Comparison of ENCODE assay signal across 13 mouse cellular contexts in the genomic region with DNA sequence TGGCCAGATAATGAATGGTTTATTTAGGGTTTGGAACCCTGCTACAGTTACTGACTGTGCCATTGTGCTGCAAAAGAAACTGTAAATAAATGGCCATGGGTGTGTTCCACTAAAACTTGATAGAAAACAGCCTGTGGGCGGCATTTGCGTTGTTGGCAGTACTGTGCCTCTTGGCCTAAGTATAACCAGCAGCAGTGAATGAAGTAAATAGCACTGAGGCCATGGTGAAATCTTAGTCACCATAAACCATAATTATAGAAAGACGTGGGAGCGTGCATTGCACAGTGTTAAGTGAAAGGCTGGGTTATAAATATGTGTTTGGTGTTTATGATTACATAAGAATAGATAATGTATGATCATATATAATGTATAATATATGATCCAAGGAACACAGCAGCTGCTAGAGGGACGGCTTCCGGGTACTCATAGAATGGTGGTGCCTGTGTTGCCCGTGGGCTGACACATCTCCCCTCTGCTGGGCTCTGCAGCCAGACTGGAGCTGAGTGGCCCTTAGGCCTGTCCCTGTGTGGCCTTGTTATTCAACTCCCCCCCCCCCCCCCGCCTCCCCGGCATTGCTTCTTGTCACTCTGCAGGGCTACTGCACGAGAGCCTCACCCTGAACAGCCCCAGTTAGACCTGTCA. TPM values are rescaled to one million over a fixed set of nuclear protein-coding genes. Genes with fewer than 3 reads are reported as not detected.
DNase-seq lines count a peak whose midpoint lies in the region; ATAC-seq lines count a peak whose summit lies in the region.
"Had no signal": no experiment of that assay in that cellular context is flagged by ENCODE, and none has a peak within 500 bp of the region (broad histone marks: within the 10 kb centered on the region; RNA-seq: fewer than 3 reads in every experiment).

No protein-coding gene starts in this region.

- no peaks in the 10 kb centered on the region for H3K79me2 ChIP-seq in macrophage (ENCODE audit: inconsistent target)

- no peak overlapping the region for H3K4me3 ChIP-seq in intestine, embryonic 16.5 days (ENCODE audit: low read length)
- H3K4me3 ChIP-seq in intestine, embryonic 15.5 days (replicated peaks), result no peak overlapping the region
- H3K4me3 ChIP-seq in midbrain, embryonic 11.5 days (ENCODE audit: low read depth, low read length), result no peak overlapping the region
- H3K4me3 ChIP-seq in midbrain, embryonic 13.5 days (replicated peaks), result no peak overlapping the region
- H3K4me3 ChIP-seq in macrophage (ENCODE audit: inconsistent target), result no peak overlapping the region
- H3K4me3 ChIP-seq: midbrain, embryonic 12.5 days; neural tube, embryonic 12.5 days had no signal

- peak overlapping the region; percentile 13; the same call in 1 of the 2 replicates for H3K9ac ChIP-seq in intestine, embryonic 16.5 days (ENCODE audit: low read depth, low read length)
- no peak overlapping the region for H3K9ac ChIP-seq in intestine, embryonic 15.5 days
- H3K9ac ChIP-seq in midbrain, embryonic 11.5 days (ENCODE audit: low read length), result no peak overlapping the region
- H3K9ac ChIP-seq in midbrain, embryonic 13.5 days (replicated peaks), result no peak overlapping the region
- H3K9ac ChIP-seq: lung, embryonic 14.5 days; midbrain, embryonic 12.5 days; neural tube, embryonic 12.5 days had no signal

- no peaks in the 10 kb centered on the region for H3K36me3 ChIP-seq in intestine, embryonic 16.5 days (ENCODE audit: control insufficient read depth, insufficient read depth, low read length)
- no peaks in the 10 kb centered on the region for H3K36me3 ChIP-seq in intestine, embryonic 15.5 days
- no peaks in the 10 kb centered on the region; the same call in 1 of the 2 replicates for H3K36me3 ChIP-seq in midbrain, embryonic 11.5 days (ENCODE audit: control insufficient read depth, insufficient read depth, low read length)
- H3K36me3 ChIP-seq in midbrain, embryonic 13.5 days, result peaks cover 59% of the 10 kb centered on the region
- H3K36me3 ChIP-seq in macrophage (ENCODE audit: inconsistent target), result peaks cover 52% of the 10 kb centered on the region; the same call in 1 of the 2 replicates

- H3K27me3 ChIP-seq in intestine, embryonic 16.5 days (replicated peaks; ENCODE audit: control insufficient read depth, insufficient read depth, low read length), result no peaks in the 10 kb centered on the region
- H3K27me3 ChIP-seq in intestine, embryonic 15.5 days (replicated peaks), result no peaks in the 10 kb centered on the region
- no peaks in the 10 kb centered on the region for H3K27me3 ChIP-seq in midbrain, embryonic 11.5 days (ENCODE audit: control insufficient read depth, insufficient read depth, low read length)
- H3K27me3 ChIP-seq in midbrain, embryonic 13.5 days, result no peaks in the 10 kb centered on the region
- H3K27me3 ChIP-seq: midbrain, embryonic 12.5 days; neural tube, embryonic 12.5 days had no signal

- no peak overlapping the region for H3K4me2 ChIP-seq in intestine, embryonic 16.5 days (ENCODE audit: low read depth, low read length)
- H3K4me2 ChIP-seq in intestine, embryonic 15.5 days (replicated peaks), result no peak overlapping the region
- H3K4me2 ChIP-seq in midbrain, embryonic 11.5 days, result no peak overlapping the region
- H3K4me2 ChIP-seq in midbrain, embryonic 13.5 days (replicated peaks), result no peak overlapping the region
- H3K4me2 ChIP-seq: lung, embryonic 14.5 days; midbrain, embryonic 12.5 days; neural tube, embryonic 12.5 days had no signal

- 59% methylated on average over 10 of the region's 10 CpGs for WGBS in intestine, embryonic 16.5 days
- 66% methylated on average over 10 of the region's 10 CpGs for WGBS in intestine, embryonic 15.5 days
- WGBS in midbrain, embryonic 11.5 days, result 81% methylated on average over 9 of the region's 10 CpGs
- WGBS in midbrain, embryonic 13.5 days, result 81% methylated on average over 10 of the region's 10 CpGs
- 68% methylated on average over 7 of the region's 10 CpGs for WGBS in macrophage (ENCODE audit: missing documents)

- no peaks in the 10 kb centered on the region for H3K9me3 ChIP-seq in intestine, embryonic 16.5 days (ENCODE audit: control insufficient read depth, low read length)
- H3K9me3 ChIP-seq in intestine, embryonic 15.5 days, result no peaks in the 10 kb centered on the region
- H3K9me3 ChIP-seq in midbrain, embryonic 11.5 days (ENCODE audit: control insufficient read depth, low read length), result no peaks in the 10 kb centered on the region
- no peaks in the 10 kb centered on the region for H3K9me3 ChIP-seq in midbrain, embryonic 13.5 days
- H3K9me3 ChIP-seq: midbrain, embryonic 12.5 days; neural tube, embryonic 12.5 days had no signal

- peak; percentile 83 for ATAC-seq in frontal cortex, adult (ENCODE audit: low TSS enrichment)
- no peak; the same call in 1 of the 2 replicates for ATAC-seq in intestine, embryonic 16.5 days
- ATAC-seq in intestine, embryonic 15.5 days, result no peak
- ATAC-seq in midbrain, embryonic 11.5 days (ENCODE audit: low FRiP score), result no peak
- no peak for ATAC-seq in midbrain, embryonic 13.5 days
- ATAC-seq: hindbrain, embryonic 16.5 days had no signal

- H3K27ac ChIP-seq in intestine, embryonic 16.5 days (ENCODE audit: low read length), result no peak overlapping the region
- H3K27ac ChIP-seq in intestine, embryonic 15.5 days, result no peak overlapping the region
- no peak overlapping the region for H3K27ac ChIP-seq in midbrain, embryonic 11.5 days (ENCODE audit: low read depth, low read length)
- no peak overlapping the region for H3K27ac ChIP-seq in midbrain, embryonic 13.5 days
- 0 out of 2 replicates have a peak overlapping the region, but pooled peaks have one; percentile 5 for H3K27ac ChIP-seq in macrophage
- H3K27ac ChIP-seq: midbrain, embryonic 12.5 days; neural tube, embryonic 12.5 days had no signal

- H3K4me1 ChIP-seq in intestine, embryonic 16.5 days (ENCODE audit: control insufficient read depth, insufficient read depth, low read length), result no peaks in the 10 kb centered on the region
- H3K4me1 ChIP-seq in intestine, embryonic 15.5 days (replicated peaks), result 0 out of 2 replicates have a peak, but pooled peaks cover 5% of the 10 kb centered on the region
- no peaks in the 10 kb centered on the region for H3K4me1 ChIP-seq in midbrain, embryonic 11.5 days (ENCODE audit: control insufficient read depth, insufficient read depth, low read length)
- no peaks in the 10 kb centered on the region for H3K4me1 ChIP-seq in midbrain, embryonic 13.5 days (replicated peaks)
- H3K4me1 ChIP-seq: midbrain, embryonic 12.5 days; neural tube, embryonic 12.5 days had no signal

- DNase-seq in frontal cortex, postnatal 25 days (ENCODE audit: low spot score in 2 of 2), result no peak
- DNase-seq in midbrain, embryonic 11.5 days (ENCODE audit: low spot score, missing footprints), result peak; percentile 47
- DNase-seq in cerebellum, adult 9-10 months, result no peak

RNA-seq across cellular contexts. Expression of a gene that starts 17.5 kb away (rescaled TPM):
- 15.1 and 21.7 TPM in 2 replicates for polyA plus RNA-seq in intestine, embryonic 16.5 days (2015; fragmentation: Nextera tagmentation; extraction: Ambion mirVana)
- 11.5 and 17.0 TPM in 2 replicates for polyA plus RNA-seq in intestine, embryonic 15.5 days (2015; fragmentation: Nextera tagmentation; extraction: Ambion mirVana)
- 7.7 and 10.5 TPM in 2 replicates for polyA plus RNA-seq in midbrain, embryonic 11.5 days (2014; fragmentation: Nextera tagmentation; extraction: Ambion mirVana)
- 24.4 and 30.6 TPM in 2 replicates for polyA plus RNA-seq in midbrain, embryonic 13.5 days (2015; fragmentation: Nextera tagmentation; extraction: Ambion mirVana)
- 100 to 1,000 TPM in 9 of 26 experiments, 10 to 100 TPM in 17; 14.3 to 122 (median 67.8) TPM for total RNA-seq in macrophage (2018; cell fraction: chromatin; rRNA removed)
- 10 to 100 TPM in 25 of 26 experiments, 1 to 10 TPM in 1; 8.1 to 32.4 (median 22.6) TPM for total RNA-seq in macrophage (2018; cell fraction: cytosol; rRNA removed)
- 10 to 100 TPM; 10.2 to 71.3 (median 41.0) TPM for total RNA-seq in macrophage (2018; cell fraction: nucleus; rRNA removed)
- polyA plus RNA-seq in macrophage (2018), result 23.2 to 27.5 TPM (median 24.0 TPM) in 3 replicates

RNA-seq across cellular contexts. Expression of a gene that starts 23.3 kb away (rescaled TPM):
- polyA plus RNA-seq in intestine, embryonic 16.5 days (2015; fragmentation: Nextera tagmentation; extraction: Ambion mirVana), result not detected in 2 replicates
- polyA plus RNA-seq in intestine, embryonic 15.5 days (2015; fragmentation: Nextera tagmentation; extraction: Ambion mirVana), result not detected in 2 replicates
- polyA plus RNA-seq in midbrain, embryonic 11.5 days (2014; fragmentation: Nextera tagmentation; extraction: Ambion mirVana), result 0.15 TPM in 1 of 2 replicates, not detected in the other
- not detected in 2 replicates for polyA plus RNA-seq in midbrain, embryonic 13.5 days (2015; fragmentation: Nextera tagmentation; extraction: Ambion mirVana)
- under 1 TPM in 1 of 26 experiments, not detected in 25; 0.55 TPM for total RNA-seq in macrophage (2018; cell fraction: chromatin; rRNA removed)
- not detected for total RNA-seq in macrophage (2018; cell fraction: cytosol; rRNA removed)
- under 1 TPM in 1 of 26 experiments, not detected in 25; 0.52 TPM for total RNA-seq in macrophage (2018; cell fraction: nucleus; rRNA removed)
- not detected in 3 replicates for polyA plus RNA-seq in macrophage (2018)
- total RNA-seq: layer of hippocampus, postnatal 25 days had no signal
- polyA plus RNA-seq: hindbrain, embryonic 16.5 days; lung, embryonic 14.5 days; midbrain, embryonic 12.5 days; neural tube, embryonic 12.5 days had no signal

RNA-seq across cellular contexts. Expression of a gene that starts 29.2 kb away (rescaled TPM):
- 162 and 184 TPM in 2 replicates for polyA plus RNA-seq in intestine, embryonic 16.5 days (2015; fragmentation: Nextera tagmentation; extraction: Ambion mirVana)
- polyA plus RNA-seq in intestine, embryonic 15.5 days (2015; fragmentation: Nextera tagmentation; extraction: Ambion mirVana), result 112 and 121 TPM in 2 replicates
- 27.1 and 29.9 TPM in 2 replicates for polyA plus RNA-seq in midbrain, embryonic 11.5 days (2014; fragmentation: Nextera tagmentation; extraction: Ambion mirVana)
- polyA plus RNA-seq in midbrain, embryonic 13.5 days (2015; fragmentation: Nextera tagmentation; extraction: Ambion mirVana), result 43.7 and 44.3 TPM in 2 replicates
- total RNA-seq in macrophage (2018; cell fraction: chromatin; rRNA removed), result 100 to 1,000 TPM in 11 of 26 experiments, 10 to 100 TPM in 15; 37.8 to 248 (median 84.3) TPM
- total RNA-seq in macrophage (2018; cell fraction: cytosol; rRNA removed), result 100 to 1,000 TPM; 280 to 394 (median 346) TPM
- 100 to 1,000 TPM; 148 to 355 (median 263) TPM for total RNA-seq in macrophage (2018; cell fraction: nucleus; rRNA removed)
- 392 to 901 TPM (median 421 TPM) in 3 replicates for polyA plus RNA-seq in macrophage (2018)

RNA-seq across cellular contexts. Expression of a gene that starts 50.4 kb away (rescaled TPM):
- 13.0 and 14.4 TPM in 2 replicates for polyA plus RNA-seq in intestine, embryonic 16.5 days (2015; fragmentation: Nextera tagmentation; extraction: Ambion mirVana)
- polyA plus RNA-seq in intestine, embryonic 15.5 days (2015; fragmentation: Nextera tagmentation; extraction: Ambion mirVana), result 12.5 and 13.4 TPM in 2 replicates
- polyA plus RNA-seq in midbrain, embryonic 11.5 days (2014; fragmentation: Nextera tagmentation; extraction: Ambion mirVana), result 7.1 and 7.3 TPM in 2 replicates
- 13.6 and 14.5 TPM in 2 replicates for polyA plus RNA-seq in midbrain, embryonic 13.5 days (2015; fragmentation: Nextera tagmentation; extraction: Ambion mirVana)
- total RNA-seq in macrophage (2018; cell fraction: chromatin; rRNA removed), result 100 to 1,000 TPM in 6 of 26 experiments, 10 to 100 TPM in 20; 13.2 to 148 (median 71.9) TPM
- 100 to 1,000 TPM; 110 to 746 (median 420) TPM for total RNA-seq in macrophage (2018; cell fraction: cytosol; rRNA removed)
- total RNA-seq in macrophage (2018; cell fraction: nucleus; rRNA removed), result 100 to 1,000 TPM in 20 of 26 experiments, 10 to 100 TPM in 6; 43.6 to 424 (median 173) TPM
- 60.4 to 194 TPM (median 98.8 TPM) in 3 replicates for polyA plus RNA-seq in macrophage (2018)

RNA-seq across cellular contexts. Expression of a gene that starts 55.7 kb away (rescaled TPM):
- polyA plus RNA-seq in intestine, embryonic 16.5 days (2015; fragmentation: Nextera tagmentation; extraction: Ambion mirVana), result 0.99 and 1.2 TPM in 2 replicates
- polyA plus RNA-seq in intestine, embryonic 15.5 days (2015; fragmentation: Nextera tagmentation; extraction: Ambion mirVana), result 0.85 and 2.4 TPM in 2 replicates
- polyA plus RNA-seq in midbrain, embryonic 11.5 days (2014; fragmentation: Nextera tagmentation; extraction: Ambion mirVana), result 1.1 and 2.2 TPM in 2 replicates
- polyA plus RNA-seq in midbrain, embryonic 13.5 days (2015; fragmentation: Nextera tagmentation; extraction: Ambion mirVana), result 1.7 and 1.8 TPM in 2 replicates
- total RNA-seq in macrophage (2018; cell fraction: chromatin; rRNA removed), result 10 to 100 TPM in 3 of 26 experiments, 1 to 10 TPM in 23; 2.1 to 15.7 (median 4.8) TPM
- under 1 TPM in 22 of 26 experiments, not detected in 4; under 0.01 to 0.51 (median 0.15) TPM for total RNA-seq in macrophage (2018; cell fraction: cytosol; rRNA removed)
- 1 to 10 TPM in 13 of 26 experiments, under 1 TPM in 13; 0.10 to 2.9 (median 1.0) TPM for total RNA-seq in macrophage (2018; cell fraction: nucleus; rRNA removed)
- 0.11 to 0.42 TPM (median 0.14 TPM) in 3 replicates for polyA plus RNA-seq in macrophage (2018)
